Mouse (Mus musculus) c-Kit-positive CD71-positive TER-119-positive erythroid progenitor cells, embryonic 14.5 days (primary cell): Measurements from ENCODE around the gene Fgd3.

Experiments
- DNase-seq: peaks from one replicate; pipeline ENCODE4 v3.0.0-alpha.2; 2013; ENCODE audit warnings: low spot score

Gene Fgd3

DNA sequence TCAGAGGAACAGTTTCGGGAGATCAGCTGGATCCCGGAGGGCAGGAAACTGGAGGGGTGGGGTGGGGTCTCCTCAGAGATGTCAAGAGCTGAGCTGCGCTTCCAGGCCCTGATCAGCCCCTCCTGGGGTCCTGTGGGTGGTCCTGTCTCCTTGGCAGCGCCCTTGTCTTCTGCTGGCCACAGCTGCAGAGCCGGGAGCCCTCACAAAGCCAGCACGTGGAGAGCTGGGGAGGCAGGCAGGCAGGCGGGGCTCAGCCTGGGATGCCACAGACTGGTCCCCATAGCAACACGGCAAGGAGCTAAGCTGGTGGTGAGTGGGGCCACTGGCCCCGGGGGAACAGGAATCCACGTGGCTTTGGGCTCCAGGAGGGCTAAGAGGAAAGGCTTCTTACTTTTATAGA lies at the start of gene Fgd3:
Fgd3 (minus strand) TSS at position 272 of the 400 bp plus-strand sequence.
- no peak for DNase-seq

DNA sequence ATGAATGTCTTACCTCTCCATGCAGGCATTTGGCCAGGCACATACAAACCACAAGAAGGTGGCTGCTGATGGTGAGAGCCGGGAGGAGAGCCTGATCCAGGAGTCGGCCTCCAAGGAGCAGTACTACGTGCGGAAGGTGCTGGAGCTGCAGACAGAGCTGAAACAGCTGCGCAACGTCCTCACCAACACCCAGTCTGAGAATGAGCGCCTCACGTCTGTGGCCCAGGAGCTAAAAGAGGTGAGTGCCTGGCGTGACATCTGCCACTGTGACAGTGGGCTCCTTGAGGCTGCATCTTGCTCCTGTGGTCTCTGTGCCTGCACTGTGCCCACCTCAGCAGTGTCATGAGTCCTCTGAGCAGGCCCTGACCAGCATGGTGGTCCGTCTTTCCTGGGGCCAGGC lies 49.3 kb upstream of the Fgd3 start:
- no peak for DNase-seq

DNA sequence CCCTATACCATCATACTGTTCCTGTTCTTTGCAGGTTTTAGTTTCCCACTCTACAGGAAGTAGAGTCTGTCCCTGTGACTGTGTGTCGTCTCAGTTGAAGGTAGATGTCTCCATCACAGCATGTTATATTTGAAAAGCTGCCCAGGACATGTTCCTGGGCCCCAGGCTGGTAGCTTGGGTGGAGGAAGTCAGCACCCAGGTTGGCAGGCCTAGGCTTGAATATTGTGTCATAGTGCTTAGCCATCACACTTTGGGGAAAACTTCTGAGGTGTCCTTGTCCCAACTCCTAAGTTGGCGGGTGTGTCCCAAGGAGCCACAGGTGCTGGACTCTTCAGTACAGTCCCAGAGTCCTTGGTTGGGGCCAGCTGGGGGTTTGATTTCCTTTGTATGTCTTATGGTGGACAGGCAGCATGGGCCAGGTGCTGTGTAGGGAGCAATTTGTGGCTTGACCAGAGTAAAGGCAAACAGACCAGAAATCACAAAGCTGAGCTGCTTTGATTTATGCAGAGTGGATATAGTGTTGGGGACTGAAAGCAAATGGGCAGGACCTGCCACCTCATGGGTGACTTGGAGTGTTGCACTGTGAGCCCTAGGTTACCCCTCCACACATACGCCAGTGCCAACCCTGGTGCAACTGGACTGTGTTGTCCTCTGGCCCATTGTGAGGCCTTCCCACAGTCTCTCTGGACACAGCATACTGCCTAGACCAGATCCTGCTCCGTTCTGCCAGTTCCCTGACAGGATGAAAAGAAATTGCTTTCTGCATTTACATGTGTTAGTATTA lies 47.7 kb upstream of the Fgd3 start:
- no peak for DNase-seq

DNA sequence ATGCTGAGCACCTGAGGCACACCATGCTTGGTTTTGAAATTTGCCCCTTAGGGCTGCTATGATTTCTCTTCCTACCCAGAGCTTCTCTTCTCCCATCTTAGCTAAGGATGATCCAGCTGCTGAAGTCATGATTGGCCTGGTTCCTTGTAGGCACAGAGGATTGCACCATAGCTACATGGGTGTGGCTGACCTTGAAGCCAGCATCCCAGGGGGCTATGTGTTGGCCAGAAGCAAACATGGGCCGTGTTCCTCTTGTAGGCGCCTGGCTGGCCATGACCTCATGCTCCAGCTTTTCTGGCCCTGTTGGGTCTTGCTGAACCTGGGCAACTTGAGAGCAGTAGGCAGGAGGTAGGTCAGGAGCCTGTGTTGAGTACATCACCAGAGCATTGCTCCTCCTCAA lies 44.6 kb upstream of the Fgd3 start:
- DNase-seq, result no peak

DNA sequence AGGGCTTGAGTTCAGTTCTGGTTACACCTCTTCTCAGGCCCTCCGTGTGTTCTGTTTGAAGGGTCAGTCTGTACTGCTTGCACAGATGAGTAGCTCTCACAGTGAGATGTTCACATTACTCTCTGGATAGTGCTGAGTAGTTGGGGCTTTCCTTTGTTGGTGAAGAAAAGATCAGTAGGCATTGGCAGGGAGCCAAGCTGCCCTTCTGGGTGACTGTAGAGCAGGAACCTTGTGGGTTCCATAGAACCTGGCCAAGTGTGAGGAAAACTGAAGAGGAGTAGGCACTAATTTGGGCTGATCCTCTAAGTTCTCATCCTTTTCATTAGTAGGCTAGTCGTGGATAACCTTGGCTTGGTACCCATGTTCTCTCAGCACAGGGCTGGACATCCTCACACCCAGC lies 42.7 kb upstream of the Fgd3 start:
- DNase-seq, result no peak

DNA sequence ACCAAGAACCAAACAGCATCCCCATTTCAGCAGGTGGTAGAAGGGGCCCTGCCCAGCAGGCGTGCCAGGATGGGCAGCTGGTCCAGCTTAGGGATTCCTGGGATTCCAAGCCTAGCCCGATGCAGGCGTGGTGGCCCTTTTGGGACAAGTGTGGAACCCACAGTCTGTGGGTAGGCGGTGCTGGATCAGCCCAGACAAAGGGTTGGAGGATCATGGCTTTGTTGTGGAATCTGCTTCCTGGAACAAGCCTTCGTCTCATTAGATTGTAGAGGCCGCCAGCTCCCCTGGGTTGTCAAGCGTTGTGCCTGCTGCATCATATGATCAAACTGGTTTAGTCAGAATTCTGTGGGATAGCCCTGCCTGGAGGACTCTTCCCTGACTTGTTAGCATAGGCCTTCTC lies 42.3 kb upstream of the Fgd3 start:
- DNase-seq, result no peak

DNA sequence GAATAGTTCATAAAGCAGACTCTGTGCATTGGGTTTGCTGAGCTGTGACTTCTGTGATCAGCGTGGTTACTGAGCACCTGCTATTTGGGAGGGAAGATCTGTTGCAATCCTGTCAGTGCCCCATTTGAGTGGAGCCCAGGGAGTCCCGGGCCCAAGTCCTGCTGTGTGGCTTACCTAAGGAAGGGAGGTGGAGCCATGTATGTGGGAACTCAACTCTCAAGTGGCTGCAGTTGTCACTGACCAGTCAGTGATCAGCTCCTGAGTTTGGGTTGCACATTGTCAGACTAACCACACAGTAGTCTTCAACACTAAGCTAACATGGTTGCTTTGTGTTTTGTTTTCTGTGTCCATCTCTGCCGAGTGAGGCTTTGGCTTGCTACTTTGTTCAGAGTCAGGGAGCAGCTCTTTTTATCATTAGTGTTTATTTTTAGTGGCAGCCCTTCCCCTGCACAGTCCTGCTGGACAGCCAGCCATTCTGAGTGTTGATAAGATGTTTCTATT lies 40.8 kb upstream of the Fgd3 start:
- no peak for DNase-seq

DNA sequence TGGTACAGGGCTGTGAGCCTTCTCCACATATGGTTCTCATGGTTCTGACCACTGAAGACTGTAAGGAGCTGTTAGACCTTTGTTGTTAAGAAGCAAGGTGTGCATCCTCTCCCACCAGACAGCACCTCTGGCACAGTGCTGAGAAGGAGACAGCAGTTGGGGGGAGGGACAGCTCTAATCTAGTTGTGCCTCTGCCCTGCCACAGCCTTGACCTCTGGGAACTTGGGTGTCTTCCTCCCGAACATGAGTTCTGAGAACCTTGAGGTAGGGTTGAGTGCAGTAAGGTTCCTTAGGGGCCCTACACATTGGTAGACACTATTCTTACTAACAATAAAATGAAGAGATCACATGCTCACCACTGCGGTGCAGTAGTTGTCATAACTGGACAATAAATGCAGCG lies 38.1 kb upstream of the Fgd3 start:
- no peak for DNase-seq

DNA sequence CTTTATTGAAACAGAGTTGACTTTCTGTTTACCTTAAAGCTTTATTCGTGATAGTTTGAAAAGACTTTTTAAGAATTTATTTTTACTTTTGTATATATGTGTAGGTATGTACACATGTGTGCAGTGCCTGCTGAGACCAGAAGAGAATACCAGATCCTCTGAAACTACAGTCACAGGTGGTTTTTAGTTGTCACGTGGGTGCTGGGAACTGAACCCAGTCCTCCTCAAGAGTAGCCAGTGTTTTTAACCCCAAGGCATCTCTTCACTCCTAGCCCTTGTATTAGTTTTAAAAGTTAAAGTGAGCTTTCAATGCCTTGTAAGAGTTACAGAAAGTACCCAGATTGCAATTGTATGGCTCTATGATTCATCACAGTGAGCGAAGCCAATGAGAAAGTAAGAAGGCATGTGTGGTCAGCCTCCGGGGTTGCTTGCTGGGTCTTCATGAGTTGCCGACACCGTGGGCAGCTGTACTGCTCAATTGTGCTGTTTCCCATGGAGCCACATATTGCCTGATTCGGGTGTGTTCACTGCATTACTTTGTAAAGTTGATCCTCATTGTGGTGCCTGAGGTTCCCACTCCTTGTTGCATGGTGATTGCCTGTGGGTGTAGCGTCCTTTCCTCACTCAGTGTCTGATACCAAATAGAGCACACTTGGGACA lies 37.4 kb upstream of the Fgd3 start:
- no peak for DNase-seq

DNA sequence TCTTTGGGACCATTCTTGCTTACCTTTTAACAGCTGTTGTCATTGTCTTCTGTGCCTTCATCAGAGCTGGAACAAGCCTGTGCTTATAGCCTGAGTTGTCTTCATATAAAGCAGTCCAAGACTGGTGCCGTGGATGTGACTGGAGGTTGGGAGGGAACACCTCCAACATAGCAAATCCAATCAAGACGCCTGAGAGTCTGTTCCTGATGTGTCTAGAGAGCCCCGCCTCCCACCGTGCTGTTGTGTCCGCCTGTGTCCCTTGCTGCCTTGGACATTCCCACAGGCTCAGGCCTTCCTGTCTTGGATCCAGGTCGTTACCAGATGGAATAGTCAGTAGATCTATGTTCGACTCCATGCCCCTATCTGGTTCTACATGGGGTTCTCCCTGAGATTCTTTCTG lies 36.0 kb upstream of the Fgd3 start:
- no peak for DNase-seq

DNA sequence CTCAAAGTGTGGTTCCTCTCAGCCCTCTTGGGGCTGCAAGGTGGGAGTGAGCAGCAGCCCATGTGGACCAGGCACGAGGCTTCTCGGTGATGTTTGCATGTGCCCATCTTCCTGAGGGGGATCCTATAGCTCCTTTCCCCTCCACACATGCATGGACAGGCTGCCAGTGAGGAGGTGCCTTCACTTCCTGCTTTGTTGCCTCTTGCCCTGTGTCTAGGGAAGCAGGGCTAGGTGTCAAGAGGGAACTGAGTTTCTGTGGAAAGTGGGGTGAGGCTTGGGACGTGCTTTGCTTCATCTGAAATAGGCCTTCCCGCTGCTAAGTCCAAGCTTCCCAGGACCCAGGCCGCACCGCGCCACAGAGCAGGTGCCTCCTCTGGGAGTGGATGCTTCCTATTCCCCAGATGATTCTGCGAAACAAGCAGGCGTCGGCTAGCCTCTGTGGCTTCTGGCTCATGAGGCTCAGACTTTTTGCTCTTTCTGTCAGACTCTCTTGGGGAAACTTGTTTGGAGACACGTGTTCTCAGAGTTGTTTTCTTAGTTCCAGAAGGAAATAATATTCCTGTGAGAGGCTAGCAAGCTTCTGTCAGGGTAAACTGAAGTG lies 35.5 kb upstream of the Fgd3 start:
- DNase-seq, result no peak

DNA sequence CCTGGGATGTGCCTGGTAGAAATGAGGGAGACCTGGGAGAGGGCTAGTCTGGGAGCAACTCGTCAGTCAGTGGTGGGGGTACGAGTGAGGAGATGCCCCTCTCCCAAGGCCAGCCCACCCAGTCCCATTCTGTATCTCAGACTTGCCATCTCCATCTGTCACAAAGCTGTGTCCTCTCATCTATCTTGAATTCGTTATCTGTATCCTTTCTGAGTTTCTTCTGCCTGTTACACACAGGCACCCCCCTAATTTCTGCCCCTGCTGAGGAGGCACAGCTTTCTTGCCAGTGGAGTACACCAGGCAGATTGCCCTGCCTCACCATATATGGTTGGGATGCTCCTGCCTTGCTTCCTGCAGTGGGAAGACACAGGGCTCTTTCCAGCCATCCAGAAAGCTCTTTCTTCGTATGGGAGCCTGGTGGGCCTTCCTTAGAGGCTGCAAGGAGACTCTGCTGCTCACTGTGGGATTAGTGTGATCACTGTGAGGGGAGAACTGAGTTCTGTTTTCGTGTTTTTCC lies 33.9 kb upstream of the Fgd3 start:
- no peak for DNase-seq

DNA sequence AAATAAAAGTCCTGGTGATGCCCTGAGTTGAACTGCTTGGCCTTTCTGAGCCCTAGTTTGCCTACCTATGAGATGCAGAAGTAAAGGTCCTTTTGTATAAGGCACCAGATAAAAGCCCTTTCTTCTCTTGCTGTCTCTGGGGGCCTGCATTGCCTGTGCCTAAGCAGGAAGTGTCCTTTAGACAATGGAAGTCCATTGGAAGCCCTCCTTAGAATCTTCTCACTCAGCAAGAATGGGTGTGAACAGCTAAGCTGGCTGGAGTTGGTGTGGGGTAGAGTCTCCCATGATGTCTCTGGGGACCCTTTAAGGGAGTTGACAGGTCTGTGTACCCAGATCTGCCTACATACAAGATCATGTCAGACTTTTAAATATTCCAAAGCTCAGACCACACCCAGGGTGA lies 33.3 kb upstream of the Fgd3 start:
- DNase-seq, result no peak

DNA sequence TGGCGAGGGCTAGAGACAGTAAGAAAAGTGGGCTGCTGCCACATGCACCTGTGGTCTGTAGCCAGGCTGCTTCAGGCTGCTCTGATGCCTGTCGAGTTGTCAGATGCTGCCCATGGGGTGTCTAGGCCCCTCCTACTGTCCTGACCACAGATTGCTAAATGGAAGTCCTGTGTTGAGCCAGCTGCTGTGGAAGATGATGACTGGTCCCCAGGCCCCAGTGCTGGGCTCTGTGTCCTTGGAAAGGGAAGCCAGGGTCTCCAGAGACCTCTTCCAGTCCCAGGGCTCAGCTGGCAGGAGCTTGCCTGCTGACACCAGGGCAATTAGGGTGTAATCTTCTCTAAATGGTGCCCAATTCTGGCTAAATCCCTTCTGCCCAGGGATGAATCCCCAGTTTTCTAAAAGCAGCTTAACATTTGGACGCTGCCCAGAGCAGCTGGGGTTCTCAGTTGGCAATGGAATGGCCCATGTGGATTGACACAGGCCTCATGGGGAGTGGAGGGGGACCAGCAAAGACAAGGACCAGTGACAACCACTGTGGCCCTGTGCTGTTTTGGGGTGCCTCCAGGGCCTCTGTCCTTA lies 32.6 kb upstream of the Fgd3 start:
- no peak for DNase-seq

DNA sequence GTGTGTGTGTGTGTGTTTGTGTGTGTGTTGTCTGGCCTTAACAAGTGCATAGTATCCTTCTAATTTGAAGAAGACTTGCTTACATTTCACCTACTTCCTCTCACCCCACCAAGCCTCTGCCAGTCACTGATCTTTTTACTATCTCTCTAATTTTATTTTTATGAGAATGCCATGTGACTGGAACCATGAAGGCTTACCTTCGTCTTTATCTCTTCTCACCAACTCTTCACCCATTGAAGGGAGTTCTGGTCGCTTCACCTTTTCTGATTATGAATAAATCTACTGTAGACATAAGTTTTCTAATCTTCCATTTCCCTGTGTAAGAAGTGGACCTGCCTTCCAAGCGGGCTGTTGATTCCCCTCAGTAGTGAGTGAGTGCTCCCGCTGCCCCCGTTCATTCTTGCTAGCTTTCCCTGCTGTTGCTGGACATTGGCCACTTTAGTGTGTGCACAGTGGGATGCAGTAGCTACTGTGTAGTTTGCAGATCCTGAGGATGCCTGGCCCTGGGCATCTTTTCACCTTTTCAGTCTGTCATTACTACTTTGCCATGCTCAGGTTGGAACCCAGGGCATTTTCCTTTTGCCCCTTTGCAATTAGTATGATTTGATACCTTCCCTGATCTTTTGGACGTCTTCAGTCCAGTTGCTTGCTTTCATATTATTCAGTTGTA lies 29.9 kb upstream of the Fgd3 start:
- no peak for DNase-seq

DNA sequence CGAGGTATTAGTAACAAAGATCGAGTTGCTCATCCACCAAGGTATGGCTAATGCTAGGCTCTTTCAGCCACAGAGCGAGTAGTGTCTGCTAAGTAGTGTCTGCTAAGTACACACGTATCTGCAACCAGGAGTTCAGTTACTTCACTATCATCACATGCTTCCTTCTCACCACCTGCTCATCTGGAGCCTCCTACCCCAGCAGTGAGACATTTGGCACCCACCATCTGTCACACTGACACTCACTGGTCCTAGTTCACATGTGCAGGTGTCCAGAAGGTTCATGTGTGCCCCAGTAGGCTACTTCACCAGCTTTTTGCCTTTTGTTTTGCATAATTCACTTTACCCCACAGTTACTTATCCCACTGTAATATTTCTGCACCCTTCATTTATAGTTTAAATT lies 29.2 kb upstream of the Fgd3 start:
- no peak for DNase-seq

DNA sequence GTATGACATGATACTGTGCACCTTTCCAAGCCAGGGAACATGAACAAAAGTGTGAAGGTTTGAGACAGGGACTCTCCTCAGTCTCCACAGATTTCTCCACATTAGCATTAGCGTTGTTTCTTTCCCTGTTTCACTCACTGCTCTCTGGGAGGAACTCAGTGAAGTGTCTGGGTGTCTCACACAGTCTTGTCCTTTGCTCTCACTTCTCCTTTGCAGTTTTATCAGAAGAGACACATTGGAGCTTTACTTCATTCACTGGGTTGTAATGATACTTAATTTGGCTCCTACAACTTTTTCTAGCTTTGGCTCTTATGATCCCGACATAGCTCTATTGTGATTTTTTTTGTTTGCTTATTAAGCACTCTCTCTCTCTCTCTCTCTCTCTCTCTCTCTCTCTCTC lies 28.4 kb upstream of the Fgd3 start:
- DNase-seq, result no peak

DNA sequence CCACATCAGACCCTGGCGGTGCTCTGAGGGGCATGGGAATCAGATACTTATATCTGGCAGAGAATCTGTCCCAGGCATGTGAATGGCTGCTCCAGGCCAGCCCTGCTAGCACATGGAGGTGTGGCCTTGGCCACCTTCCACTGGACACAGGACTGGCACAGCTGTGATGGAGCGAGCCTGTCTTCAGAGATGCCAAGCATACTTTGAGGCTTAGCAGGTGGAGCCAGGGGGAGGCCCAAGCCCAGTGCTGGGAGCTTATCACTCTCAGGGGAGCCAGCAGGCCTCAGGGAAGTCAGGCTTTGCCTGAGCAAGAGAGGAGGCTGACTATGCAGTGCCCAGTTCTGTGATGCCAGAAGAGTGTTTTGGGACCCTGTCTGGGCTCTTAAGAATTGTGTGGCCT lies 25.4 kb upstream of the Fgd3 start:
- no peak for DNase-seq

DNA sequence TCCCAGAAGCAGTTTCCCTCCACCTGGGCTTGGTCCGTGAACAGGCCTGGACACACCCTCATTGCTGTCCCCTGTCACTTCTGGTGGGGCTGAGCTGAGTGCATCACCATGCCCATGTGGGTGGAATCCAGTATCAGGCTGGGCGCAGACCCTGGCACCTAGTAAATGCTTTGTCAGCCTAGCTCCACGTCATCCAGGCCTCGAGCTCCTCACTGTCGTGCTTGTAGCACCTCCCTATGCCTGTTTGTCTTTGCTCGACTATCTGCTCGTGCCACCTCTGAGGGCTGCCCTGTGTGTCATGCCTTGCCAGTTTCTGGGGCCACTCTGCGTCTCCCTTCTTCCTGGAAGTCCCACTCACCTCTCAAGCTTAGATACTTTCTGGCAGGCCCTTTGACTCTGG lies 24.5 kb upstream of the Fgd3 start:
- DNase-seq, result peak; percentile 52

DNA sequence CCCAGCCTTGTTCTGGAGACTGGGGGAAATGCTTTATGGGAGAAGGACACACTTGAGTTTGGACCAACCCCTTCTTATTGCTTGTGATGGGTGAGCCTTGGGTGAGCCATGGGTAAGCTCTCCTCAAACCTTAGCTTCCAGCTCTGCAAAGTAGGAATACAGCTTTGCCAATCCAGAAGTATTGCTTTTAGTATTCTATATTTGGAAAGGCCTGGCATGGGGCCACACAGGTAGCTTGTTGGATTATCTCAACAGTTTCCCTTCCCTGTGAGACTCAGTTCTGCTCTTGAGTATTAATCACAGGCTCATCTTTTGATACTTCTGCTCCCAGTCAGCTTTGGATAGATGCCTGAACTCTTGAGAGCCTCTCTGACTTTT lies 22.6 kb upstream of the Fgd3 start:
- no peak for DNase-seq

DNA sequence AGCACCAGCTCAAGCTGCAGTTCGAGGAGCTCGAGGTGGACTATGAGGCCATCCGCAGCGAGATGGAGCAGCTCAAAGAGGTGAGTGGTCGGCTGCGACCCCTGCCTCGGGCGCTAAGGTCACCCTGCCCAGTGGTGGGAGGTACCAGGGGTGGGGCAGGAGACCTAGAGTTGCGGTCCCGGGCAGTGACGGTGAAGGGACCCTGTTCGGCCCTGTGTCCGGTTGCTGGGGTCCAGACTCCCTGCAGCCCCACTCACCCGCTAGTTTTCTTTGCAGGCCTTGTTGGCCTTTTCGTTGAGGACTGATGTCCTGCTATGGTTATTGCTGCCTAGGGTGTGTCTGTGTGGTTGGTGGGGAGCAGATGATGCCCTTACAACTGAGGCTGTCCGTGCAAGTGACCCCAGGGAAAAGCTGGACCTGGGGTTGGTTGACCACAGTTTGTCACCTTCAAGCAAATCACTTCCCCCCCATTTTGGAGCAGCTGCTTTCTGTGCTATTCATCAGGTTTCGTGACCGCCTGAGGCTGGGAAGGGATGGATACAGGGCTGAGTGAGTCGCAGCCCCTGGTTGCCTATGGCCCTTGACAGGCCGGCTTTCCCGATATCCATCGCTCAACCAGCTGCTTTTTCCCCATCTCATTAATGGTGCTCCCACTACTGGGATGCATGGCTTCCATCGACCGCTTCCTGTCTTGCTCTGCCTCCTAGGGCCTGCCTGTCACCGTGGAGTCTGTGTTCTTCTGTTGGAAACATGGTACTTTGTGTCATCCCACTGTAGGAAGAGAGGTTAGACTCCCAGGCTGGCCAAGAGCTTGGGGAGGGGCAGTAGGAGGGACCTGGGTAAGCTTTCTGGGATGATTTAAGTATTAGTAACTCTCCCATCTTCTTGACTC lies 22.0 kb upstream of the Fgd3 start:
- DNase-seq, result no peak
